Mouse (Mus musculus) retina, adult 2 months (tissue): ENCODE data around the gene Grb2.
A peak's percentile ranks its signal among the peaks of the same experiment; 100 is the strongest.

Experiments
- DNase-seq: peaks from one replicate; pipeline ENCODE4 v3.0.0-alpha.2; 2012; ENCODE audit warnings: low read depth, low spot score

Grb2 gene

DNA sequence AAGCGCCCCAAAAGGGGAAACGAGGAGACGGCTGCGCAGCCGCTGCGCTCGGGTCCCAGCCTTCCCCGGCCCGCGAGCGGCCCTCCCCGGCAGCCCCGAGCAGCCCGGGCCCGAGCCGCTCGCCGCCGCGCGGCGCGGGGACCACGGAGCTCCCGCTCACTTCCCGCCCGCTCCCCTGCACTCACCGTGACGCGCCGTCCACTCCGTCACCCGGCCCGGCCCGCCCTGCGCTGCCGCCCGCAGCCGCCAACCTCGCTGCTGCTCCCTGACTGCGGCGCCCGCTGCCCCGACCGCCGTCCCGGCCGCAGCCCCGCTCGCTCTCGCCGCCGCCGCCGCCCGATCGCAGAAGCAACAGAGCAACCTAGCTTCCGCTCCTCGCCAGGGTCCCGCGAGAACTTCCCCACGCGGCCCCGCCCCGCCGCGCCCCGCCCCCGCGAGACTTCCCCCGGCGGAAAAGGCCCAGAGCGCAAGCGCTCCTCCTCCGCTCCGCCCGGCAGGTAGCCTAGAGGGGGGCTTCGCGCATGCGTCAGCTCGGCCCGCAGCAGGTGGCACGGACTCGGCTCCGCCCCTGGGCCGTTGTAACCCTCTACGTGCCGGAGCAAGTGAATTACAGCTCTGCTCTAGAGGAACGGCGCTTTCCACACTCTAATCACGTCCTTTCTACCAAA is at the start of gene Grb2:
Gene Grb2 (minus strand): TSS at position 389 of the 668 bp plus-strand sequence.
- DNase-seq: peak; percentile 94

DNA sequence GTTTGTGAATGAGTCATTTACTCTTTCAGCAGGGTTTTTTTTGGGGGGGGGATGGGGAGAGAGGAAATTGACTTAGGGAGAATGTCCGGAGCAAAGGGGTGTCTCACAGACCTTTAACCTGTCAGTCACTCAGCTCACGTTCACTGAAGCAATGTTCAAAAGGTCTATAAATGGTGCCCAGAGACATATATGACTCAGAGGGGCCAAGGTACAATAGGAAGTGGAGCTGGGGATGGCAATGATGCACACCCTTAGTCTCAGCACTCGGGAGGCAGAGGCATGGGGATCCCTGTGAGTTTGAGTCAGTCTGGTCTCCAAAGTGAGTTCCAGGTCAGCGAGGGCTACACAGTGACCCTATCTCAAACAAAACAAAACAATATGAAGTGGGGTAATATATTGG is 45.1 kb upstream of the Grb2 start:
- DNase-seq: no peak

DNA sequence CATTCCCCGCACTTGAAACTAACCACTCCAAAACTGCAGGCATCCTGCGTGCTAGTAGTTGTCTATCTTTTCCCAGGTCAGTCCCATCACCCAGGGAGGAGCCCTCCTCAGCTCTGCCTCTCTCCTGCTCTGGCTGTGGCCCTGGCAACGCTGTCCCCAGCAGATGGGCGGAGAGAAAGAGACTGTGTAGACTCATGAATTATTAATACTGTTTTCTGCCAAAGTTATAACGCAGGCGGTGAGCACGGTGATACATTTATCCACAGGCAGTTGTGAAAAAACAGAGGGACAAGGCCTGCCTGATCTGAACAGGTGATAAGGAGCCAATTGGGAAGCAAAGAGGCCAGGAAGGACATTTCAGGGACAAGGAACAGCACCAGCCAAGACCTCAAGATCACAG is 44.3 kb upstream of the Grb2 start:
- no peak for DNase-seq

DNA sequence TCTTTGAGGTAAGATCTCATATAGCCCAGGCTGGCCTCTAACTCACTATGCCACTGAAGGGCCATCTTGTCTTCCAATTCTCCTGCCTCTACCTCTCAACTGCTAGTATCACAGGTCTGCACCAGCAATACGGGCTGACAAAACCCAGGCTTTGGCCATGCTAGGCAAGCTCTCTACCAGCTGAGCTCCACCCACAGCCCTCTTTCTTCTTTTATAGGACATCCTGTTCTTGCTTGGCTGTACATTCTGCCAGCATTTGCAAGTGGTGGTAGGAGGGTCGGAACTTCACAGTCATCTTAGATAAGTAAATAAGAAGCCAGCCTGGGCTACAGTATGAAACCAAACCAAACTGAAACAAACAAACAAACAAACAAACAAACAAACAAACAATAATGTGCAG is 43.3 kb upstream of the Grb2 start:
- no peak for DNase-seq

DNA sequence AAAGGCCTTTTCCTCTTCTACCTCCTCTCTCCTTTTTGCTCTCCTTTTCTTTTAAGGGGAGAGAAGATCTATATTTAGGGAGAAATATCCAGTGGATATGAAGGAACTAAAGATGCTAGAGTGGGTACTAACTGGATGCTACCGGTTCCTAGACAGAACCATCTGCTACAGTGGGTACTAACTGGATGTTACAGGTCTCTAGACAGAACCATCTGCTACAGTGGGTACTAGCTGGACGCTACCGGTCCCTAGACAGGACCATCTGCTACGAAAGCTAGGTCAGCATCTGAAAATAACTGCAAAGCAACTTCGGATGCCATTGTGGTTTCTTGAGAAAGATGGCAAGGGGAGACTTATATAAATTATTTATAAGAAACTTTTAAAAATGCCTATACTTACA is 41.4 kb upstream of the Grb2 start:
- DNase-seq: no peak

DNA sequence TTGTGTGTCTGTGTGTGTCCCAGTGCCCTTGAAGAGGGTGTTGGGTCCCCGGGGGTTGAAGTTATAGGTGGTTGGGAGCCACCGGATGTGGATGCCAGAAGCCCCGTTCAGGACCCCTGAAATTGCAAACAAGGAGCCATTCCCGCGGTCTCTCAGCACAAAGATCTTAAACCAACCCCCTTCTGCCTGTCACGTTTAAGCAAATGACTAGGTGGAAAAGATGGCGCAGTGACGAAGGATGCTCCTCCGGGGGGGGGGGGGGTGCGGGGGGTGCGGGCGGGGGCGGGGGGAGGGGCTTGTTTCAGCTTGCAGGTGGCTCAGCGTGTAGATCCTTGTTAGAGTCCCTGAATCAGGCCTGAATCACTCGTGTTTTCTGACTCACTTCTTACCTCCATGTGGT is 39.0 kb upstream of the Grb2 start:
- DNase-seq: no peak

DNA sequence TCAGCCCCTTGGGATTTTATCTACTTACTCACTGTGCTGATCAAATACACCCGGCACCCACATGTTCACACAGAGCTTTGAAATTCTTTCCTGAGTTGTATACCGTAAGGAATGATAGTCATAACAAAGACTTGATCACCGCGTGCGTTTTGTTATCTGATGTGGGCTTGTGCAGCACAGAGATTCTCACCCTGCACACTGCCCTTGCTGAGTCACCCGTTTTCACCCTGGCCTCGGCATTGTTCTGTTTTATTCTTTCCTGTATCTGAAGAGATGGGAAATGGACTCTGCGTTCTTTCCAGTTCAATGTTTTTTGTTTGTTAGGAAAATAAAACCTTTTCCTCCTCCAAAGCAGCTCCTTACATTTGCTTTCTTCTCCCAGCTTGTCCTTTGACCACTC is 38.4 kb upstream of the Grb2 start:
- no peak for DNase-seq

DNA sequence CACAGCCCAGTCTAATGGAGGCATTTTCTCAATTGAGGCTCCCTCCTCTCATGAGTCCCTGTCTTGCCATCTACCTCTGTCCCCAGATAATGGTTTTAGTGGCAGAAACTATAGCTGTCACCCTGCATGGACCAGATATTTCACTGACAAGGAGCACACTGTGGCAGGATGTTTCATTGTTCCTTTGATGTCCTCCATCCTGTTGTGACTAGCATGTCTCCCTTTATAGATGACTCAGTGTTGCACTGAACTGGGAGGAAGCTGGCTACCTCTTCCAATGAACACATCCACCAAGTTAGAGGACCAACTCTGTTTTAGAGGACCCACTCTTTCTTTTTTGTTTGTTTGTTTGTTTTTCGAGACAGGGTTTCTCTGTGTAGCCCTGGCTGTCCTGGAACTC is 37.7 kb upstream of the Grb2 start:
- no peak for DNase-seq

DNA sequence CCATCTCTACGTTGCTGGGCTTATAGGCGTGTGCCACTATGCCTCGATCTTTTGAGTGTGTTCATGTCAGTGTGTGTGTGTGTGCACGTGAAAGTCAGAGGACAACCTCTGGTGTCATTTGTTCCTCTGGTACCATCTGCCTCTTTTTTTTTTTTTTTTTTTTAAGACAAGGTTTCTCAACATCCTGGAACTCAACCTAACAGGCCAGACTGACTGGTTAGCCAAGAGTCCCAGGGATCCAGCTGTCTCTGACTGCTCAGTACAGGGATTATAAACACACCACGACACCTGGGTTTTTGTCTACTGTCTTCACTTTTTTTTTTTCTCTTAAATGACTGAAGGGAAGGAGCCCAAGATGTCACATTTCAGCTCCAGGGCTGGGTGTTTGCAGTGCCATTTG is 36.0 kb upstream of the Grb2 start:
- DNase-seq: no peak

DNA sequence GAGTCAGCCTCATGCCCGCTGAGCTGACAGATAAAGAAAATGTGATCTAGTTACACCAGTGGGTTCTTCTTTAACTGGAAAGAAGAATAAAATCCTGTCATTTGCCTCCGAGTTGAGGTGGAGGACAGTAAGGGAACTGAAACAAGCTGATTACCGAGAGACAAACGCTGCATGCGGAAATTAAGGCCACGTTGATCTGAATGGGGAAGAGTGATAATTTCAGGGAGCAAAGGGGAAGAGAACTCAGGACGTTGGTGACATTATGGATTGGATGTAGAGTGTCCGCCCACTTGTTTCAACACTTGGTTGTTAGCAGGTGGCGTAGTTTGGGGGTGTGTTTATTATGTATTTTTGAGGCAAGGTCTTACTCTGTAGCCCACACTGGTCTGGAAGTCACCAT is 34.5 kb upstream of the Grb2 start:
- DNase-seq: no peak

DNA sequence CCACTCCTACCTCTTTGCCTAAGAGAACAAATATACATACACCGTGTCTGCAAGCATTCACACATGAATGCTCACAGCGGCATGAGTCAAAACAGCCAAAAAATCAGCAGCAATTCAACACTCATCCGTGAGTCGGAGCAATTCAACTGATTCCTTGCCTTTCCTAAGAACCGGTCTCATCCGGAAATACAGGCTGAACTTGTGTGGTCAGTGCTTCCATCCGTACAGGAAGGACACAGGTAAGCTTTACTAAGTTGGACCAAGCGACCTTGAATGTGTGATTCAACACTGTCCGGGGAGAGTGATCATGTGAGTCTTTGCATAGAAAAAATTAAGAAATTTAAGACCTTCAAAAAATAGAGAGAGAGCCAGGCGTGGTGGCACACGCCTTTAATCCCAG is 32.7 kb upstream of the Grb2 start:
- no peak for DNase-seq

DNA sequence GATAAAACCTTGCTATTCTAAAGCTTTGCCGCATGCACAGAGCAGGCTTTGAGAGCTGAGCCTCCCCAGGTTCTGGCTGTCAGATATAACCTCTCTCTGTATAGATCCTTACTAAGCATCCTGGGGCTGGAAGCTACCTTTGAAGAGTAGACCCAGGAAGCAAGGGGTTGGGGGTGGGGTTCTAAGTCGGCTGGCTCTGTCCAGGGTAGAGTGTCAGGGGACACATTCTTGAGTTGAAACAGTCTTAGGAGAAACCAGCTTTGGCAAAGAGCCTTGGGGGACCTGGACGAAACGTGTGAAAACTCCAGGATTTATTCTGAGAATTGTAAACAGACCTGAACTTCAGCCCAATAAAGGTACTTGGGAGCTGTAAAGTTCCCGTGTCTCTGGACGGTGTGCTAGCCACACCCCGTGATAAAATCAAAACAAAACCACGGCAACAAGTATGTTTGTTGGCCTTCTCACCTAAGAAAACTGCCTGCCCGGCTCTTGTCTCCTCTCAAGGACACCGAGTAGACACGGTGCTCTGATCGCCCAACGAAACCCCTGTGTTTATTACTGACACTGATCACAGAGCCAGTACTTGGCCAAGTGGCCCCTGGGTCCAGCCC is 30.0 kb upstream of the Grb2 start:
- no peak for DNase-seq

DNA sequence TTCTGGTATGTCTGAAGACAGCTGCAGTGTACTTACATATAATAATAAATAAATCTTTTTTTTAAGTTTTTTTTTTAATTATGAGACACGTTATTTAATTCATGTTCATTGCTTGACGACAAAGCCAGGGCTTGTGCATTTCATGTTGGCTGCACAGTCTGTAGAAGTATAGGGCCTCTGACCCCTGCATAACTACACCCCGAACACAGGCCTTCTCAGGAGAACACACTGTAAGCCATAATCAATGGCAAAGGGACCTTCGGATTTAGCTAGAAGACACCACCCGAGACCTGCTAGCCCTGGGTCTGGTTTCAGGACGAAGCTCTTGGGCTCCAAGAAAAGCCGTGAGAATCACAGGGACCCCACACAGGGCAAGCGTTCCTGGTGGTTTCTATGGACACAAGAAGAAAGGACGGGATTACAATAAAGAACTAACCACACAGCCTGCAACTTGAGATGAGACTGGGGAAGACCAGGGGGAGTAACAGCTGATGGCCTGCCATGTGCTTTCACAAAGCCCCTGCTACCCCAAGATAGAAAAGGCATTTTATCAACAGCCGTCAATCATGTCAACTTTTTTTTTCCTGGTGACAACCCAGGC is 29.3 kb upstream of the Grb2 start:
- no peak for DNase-seq

DNA sequence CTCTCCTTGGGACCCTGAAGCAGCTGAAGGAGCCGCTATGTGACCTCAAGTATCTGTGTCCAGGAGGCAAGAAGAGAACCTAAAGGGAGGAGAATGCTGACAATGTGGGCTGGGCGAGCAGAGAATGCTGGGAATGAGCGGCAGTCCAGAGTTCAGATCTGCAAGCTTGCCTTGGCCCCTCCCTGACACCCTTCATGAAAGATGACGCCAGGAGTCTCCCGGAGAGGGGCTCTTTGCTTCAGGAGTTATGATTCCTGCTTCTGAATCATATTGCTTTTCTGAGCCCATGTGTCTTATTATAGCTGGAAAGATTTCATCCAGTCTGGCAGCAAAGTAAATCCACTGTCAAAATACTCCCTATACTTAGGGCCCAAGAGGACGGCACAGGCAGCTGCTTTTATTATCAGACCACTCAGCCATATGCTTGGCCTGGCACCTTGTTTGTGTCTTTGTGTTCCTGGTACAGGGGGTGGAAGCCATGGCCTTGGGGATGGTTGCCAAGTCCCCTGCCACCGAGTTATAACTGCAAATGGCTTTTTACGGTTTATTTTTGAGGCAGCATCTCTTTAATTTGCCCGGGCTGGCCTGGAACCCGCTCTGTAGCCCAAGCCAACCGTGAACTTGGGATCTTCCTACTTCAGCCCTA is 25.8 kb upstream of the Grb2 start:
- no peak for DNase-seq

DNA sequence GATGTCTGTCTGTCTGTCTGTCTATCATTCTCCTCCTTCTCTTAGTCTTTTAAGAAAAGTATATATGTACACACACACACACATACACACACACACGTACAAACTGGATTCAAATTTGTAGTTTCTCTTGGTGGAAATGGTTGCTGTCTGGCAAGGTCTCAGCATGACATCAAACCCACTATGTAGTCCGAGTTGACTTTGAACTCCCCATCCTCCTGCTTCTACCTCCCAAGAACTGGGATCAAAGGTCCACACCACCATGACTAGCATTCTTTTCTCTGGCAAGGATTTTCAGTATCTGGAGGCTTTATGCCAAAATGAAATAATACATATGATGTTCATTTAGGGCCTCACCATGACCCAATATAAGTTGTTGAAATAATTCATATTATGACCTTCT is 14.8 kb upstream of the Grb2 start:
- DNase-seq: no peak

DNA sequence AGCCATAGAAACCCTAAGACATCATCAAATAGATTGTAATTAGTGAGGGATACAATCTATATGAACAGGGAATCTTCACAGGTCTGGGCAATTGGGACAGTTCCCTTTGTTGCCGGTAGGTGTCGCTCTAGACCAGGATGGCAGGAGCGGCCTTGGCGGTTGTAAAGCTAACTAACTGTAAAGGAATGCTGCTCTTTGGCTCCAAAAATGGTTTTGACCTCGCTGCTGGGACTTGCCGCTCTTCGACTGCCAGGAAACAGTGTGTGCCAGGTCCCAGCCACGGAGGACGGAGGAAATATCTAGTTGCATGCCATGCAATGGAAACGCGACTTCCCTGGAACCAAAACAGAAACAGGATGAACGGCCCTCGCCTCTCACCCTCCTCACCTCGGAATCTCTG is 14.2 kb upstream of the Grb2 start:
- peak; percentile 60 for DNase-seq

DNA sequence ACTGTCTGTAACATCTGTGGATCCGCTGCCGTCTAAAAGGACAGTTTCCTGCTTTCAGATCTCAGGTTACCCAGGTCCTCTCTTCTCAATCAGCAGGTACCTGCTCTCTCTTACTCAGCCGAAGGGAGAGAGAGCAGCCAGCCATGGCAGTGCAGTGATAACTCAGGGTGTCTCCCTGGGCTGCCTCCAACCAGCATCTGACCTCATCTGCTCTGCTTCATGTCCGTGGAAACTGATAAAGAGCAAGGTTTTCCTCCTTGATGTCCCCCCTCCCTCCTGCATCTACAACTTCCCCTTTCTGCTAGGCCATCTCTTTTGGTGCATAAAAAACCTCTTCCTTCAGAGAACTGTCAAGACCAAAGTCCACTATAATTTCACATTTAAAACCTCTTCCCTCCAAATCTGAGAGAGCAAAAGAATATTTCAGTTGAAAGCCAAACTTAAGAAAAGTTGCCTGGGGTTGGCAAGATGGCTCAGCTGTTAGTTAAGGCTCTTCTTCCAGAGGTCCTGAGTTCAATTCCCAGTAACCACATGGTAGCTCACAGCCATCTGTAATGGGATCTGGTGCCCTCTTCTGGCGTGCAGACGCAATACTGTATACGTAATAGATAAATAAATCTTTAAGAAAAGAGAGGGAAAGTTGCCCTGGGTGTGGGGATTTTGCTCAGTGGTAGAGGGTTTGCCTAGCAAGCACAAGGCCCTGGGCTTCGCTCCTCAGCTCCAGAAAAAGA is 9.4 kb upstream of the Grb2 start:
- no peak for DNase-seq

DNA sequence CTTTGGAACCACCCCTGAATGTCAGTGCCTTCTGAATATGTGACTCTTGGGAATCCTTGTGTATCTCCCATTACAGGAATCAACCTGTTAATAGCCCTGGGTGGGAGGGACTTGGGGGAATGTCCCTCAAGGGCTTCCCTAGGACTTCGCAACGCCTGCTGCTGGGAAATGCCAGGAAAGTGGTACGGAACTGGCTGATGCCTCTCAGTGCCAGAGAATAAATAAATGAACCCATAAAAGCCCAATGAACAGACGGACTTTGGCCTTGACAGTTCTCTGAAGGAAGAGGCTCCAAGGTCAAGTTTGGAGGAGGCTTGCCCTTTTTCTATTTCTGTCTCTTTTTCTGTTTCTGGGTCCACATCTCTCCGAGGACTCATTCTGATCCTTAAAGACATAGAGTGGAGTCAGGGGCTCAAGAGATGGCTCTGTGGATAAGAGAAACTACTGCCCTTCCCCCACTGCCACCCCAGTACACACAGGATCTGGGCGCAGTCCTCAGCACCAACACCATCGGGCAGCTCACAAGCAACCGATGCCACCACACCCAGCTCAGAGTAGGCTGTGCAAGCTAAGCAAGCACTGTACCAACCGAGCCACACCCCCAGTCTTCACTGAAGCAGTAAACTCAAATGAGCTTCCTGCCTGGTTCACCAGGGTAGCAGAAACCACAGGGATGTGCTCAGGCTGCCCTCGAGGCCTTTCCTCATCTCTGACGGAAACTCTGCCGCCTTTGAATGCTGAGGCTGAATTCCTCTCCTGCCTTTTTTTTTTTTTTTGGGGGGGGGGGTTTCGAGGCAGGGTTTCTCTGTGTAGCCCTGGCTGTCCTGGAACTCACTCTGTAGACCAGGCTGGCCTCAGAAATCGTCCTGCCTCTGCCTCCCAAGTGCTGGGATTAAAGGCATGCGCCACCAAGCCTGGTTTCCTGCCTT is 8.3 kb upstream of the Grb2 start:
- no peak for DNase-seq

DNA sequence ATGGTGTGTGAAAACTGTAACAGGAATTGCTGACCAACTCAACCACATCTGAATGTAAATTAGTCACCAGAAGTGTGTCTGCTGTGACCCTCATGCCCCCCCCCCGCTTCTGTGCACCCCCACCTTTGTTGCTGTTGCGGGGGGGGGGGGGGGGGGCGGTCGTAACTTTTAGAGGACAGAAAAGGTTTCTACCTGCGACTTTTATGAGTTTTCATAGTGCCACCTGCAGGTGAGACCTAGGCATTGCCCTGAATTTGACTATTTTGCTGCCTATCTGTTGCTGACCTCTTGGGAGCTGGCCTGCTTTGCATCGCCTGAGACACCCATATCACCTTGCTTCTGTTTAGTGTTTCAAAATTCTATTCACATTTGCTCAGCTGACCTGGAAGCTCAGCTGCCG is 6.1 kb upstream of the Grb2 start:
- DNase-seq: no peak

DNA sequence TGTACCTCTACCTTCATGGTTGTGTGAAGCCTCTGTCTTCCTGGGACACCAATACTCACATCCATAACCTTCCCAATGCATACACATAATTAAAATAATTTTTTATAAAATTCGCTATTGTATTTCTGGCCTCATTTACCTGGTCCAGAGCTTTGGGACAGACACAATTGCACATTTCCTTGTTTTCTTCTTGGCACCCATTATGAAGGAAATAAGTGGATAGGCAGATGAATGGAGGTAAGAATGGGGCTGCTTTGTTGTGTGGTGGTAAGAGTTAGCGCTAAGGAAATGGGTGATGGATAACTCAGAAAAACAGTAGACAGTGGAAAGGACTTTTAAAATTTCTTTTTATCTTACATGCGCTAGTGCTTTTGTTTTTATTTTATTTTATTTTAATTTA is 5.0 kb upstream of the Grb2 start:
- no peak for DNase-seq

DNA sequence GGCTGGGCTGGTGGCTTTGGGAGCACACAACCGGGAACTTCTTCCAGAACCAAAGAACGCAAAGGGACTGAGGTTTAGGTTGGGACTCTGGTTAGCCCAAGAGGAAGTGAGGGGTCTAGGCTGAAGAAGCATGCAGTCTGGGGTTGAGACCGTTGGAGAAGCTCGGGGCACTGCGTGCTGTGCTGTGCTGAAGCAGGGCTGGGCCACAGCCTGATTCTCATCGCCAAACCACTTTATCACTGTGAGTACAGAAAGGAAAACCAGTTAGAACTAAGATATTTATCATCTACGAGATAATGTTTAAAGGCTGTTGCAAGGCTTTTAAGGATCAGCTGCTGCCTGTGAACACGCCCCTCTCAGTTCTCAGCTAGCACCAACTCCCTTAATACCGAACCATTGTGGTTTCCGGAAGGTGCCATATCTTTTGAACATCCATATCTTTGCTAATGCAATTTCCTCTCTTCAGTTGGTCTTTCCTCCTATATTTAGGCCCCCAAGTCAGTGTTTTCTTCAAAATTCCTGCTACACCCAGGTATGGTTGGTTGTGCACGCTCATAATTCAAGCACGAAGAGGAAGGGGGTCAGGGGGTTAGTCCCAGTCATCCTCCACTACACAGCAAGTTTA is 4.4 kb upstream of the Grb2 start:
- no peak for DNase-seq
